Mouse (Mus musculus) sigmoid colon, adult 10 weeks (tissue): Measurements from ENCODE around the gene Rufy1. TPM values are rescaled to one million over a fixed set of nuclear protein-coding genes. Genes with fewer than 3 reads are reported as not detected.

Experiments used
- polyA plus RNA-seq: library from polyadenylated mRNA; stranded (reverse); fragments of 350-450 nt; fragmentation: Illumina TruSeq; extraction: RNeasy Lipid Tissue Mini Kit (QIAGEN cat#74804); gene quantifications from one replicate; pipeline ENCODE4 v1.2.3, GENCODE M21; 2014; ENCODE audit warnings: low read depth, low replicate concordance

Rufy1 gene
- 34.1 TPM for polyA plus RNA-seq

DNA sequence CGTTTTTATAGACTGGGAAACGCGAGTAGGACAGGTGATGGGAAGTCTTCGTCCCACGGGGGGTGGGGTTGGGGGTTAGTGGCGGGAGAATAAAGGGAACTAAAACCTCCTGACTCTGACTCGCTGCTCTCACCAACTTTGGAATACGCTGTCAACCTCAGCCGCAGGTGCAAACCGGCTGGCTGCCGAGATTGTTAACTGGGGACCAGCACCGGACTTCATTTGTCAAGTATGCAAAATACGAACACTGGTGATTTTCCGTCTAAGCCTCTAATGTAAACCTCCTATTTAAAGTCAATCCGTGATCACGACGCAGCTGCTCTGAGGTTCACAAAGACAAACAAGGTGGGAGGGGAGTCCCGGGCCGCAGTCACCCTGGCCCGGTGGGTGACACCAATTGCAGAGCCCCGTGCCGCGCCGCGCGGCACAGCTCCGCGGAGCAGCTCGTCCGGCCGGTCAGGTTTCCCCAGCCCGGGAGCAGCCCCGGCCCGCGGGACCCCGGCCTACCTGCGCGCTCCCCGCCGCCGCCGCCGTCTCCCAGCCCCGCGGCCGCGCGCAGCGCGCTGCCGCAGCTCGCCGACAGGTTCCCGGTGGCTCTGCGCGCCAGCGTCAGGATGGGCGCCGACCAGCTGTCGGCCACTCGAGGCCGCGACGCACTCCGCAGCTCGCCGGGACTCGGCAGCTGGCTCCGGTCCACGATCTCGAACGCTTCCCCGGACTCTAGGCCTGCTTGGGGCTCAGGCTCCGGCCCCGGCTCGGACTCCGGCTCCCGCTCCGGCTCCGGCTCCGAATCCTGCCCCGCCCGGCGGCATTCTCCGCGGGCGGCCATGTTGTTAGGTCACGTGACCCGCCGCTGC is at the start of gene Rufy1:
Gene Rufy1 (minus strand): TSS at position 849 of the 857 bp plus-strand sequence.

GRCm38 (mm10) chr11:50376911-50377891 is 53.7 kb downstream of the Rufy1 start, which contains the start of gene Hnrnph1:
TSS of gene Hnrnph1 (plus strand) at chr11:50376990.

GRCm38 (mm10) chr11:50354162-50354561 is 76.8 kb downstream of the Rufy1 start, which contains the start of gene Cby3:
TSS of gene Cby3 (plus strand) at chr11:50354462.

Other genes with a start within 250 kb of the Rufy1 start
- gene Sqstm1, start 220.3 kb downstream of the Rufy1 start, polyA plus RNA-seq, result 237 TPM
- 9.8 TPM for gene Mgat4b, start 220.2 kb downstream of the Rufy1 start, polyA plus RNA-seq
- gene Ltc4s, start 192.5 kb downstream of the Rufy1 start, polyA plus RNA-seq, result not detected
- 8.5 TPM for gene Maml1, start 138.8 kb downstream of the Rufy1 start, polyA plus RNA-seq
- gene Canx, start 105.5 kb downstream of the Rufy1 start, polyA plus RNA-seq, result 524 TPM
- not detected for gene Cby3, start 76.7 kb downstream of the Rufy1 start, polyA plus RNA-seq
- gene Hnrnph1, start 54.1 kb downstream of the Rufy1 start, polyA plus RNA-seq, result 1,214 TPM
- 4.1 TPM for gene Adamts2, start 171.0 kb upstream of the Rufy1 start, polyA plus RNA-seq